Mouse (Mus musculus) heart, adult 2 months (tissue): ENCODE measurements around the gene Slc10a4.
A peak's percentile ranks its signal among the peaks of the same experiment; 100 is the strongest.

ENCODE experiments used
- CTCF ChIP-seq: fragments of 200-600 bp; IDR thresholded peaks from 2 replicates; pipeline ENCODE4 v1.8.1; 2022; ENCODE audit warnings: antibody characterized with exemption, mild to moderate bottlenecking, moderate library complexity
- EP300 ChIP-seq: fragments of 200-500 bp; IDR thresholded peaks from 2 replicates; pipeline ENCODE4 v1.6.1; 2011; ENCODE audit warnings: low read depth, low read length, control low read depth; ENCODE audit not compliant: insufficient read depth
- POLR2A ChIP-seq: fragments of 200-500 bp; IDR thresholded peaks from 2 replicates; pipeline ENCODE4 v1.6.1; 2011; ENCODE audit warnings: mild to moderate bottlenecking, low read depth, low read length, control low read depth; ENCODE audit not compliant: insufficient read depth

GRCm38 (mm10) chr5:72972934-72973333, 33.7 kb upstream of the Slc10a4 start:
- TF ChIP-seq EP300 (no peak), CTCF (peak; percentile 21; the same call in 1 of the 2 replicates), POLR2A (no peak)
